Mouse (Mus musculus) thymus, postnatal 36 days (tissue): Measurements from ENCODE around the gene Esrrb.

ENCODE experiments used
- DNase-seq, 2 experiments: peaks; one replicate each; pipeline ENCODE4 v3.0.0; 2022; ENCODE audit warnings: mixed read lengths in 2 of 2

Esrrb gene

GRCm38 (mm10) chr12:86501728-86502127 is 140.8 kb downstream of the Esrrb start:
- no peak for DNase-seq

GRCm38 (mm10) chr12:86503921-86504320 is 143.0 kb downstream of the Esrrb start:
- no peak for DNase-seq

- DNase-seq, result no peak
Measured at GRCm38 (mm10) chr12:86504321-86504720, 143.4 kb downstream of the Esrrb start.

GRCm38 (mm10) chr12:86507741-86508140 is 146.8 kb downstream of the Esrrb start:
- DNase-seq, result no peak

GRCm38 (mm10) chr12:86508313-86508988 is 147.5 kb downstream of the Esrrb start:
- DNase-seq, result no peak

GRCm38 (mm10) chr12:86509295-86510279 is 148.7 kb downstream of the Esrrb start:
- no peak for DNase-seq

- no peak for DNase-seq
Measured at GRCm38 (mm10) chr12:86512335-86512734, 151.4 kb downstream of the Esrrb start.

GRCm38 (mm10) chr12:86513596-86513995 is 152.7 kb downstream of the Esrrb start:
- no peak for DNase-seq

- no peak for DNase-seq
Measured at GRCm38 (mm10) chr12:86516602-86517001, 155.7 kb downstream of the Esrrb start.

GRCm38 (mm10) chr12:86517721-86518120 is 156.8 kb downstream of the Esrrb start:
- DNase-seq, result no peak

- no peak for DNase-seq
Measured at GRCm38 (mm10) chr12:86518746-86519145, 157.8 kb downstream of the Esrrb start.

GRCm38 (mm10) chr12:86534283-86534682 is 173.4 kb downstream of the Esrrb start:
- DNase-seq, result no peak

GRCm38 (mm10) chr12:86537799-86538198 is 176.9 kb downstream of the Esrrb start:
- no peak for DNase-seq

GRCm38 (mm10) chr12:86538711-86539110 is 177.8 kb downstream of the Esrrb start:
- no peak for DNase-seq

- no peak for DNase-seq
Measured at GRCm38 (mm10) chr12:86539511-86539910, 178.6 kb downstream of the Esrrb start.

- DNase-seq, result no peak
Measured at GRCm38 (mm10) chr12:86547808-86548207, 186.9 kb downstream of the Esrrb start.

- DNase-seq, result no peak
Measured at GRCm38 (mm10) chr12:86553037-86553436, 192.1 kb downstream of the Esrrb start.

- no peak for DNase-seq
Measured at GRCm38 (mm10) chr12:86556796-86557517, 196.0 kb downstream of the Esrrb start.

- peak in 1 of 2 experiments; percentile 3 for DNase-seq
Measured at GRCm38 (mm10) chr12:86558889-86559288, 198.0 kb downstream of the Esrrb start.

GRCm38 (mm10) chr12:86562705-86563104 is 201.8 kb downstream of the Esrrb start:
- no peak for DNase-seq

- DNase-seq, result no peak
Measured at GRCm38 (mm10) chr12:86565996-86566395, 205.1 kb downstream of the Esrrb start.
